Mouse (Mus musculus) cerebellum, adult 11 months (tissue): ENCODE data around the gene Igll1.

ENCODE experiments used
- DNase-seq: peaks from one replicate; pipeline ENCODE4 v3.0.0; 2022

Gene Igll1

GRCm38 (mm10) chr16:16852411-16852810 lies 11.4 kb downstream of the Igll1 start:
- no peak for DNase-seq

- DNase-seq, result no peak
Observed at GRCm38 (mm10) chr16:16849196-16849595, 14.6 kb downstream of the Igll1 start.

- no peak for DNase-seq
Observed at GRCm38 (mm10) chr16:16829671-16830070, 34.1 kb downstream of the Igll1 start.

- no peak for DNase-seq
Observed at GRCm38 (mm10) chr16:16828757-16829615, 34.8 kb downstream of the Igll1 start, which contains the start of gene Spag6l. Gene Spag6l (minus strand): TSS chr16:16829456.

GRCm38 (mm10) chr16:16826223-16826622 lies 37.6 kb downstream of the Igll1 start:
- no peak for DNase-seq

- DNase-seq, result no peak
Observed at GRCm38 (mm10) chr16:16825476-16825875, 38.3 kb downstream of the Igll1 start.
